Mouse (Mus musculus): Measurements from ENCODE around the gene A3galt2. TPM values are rescaled to one million over a fixed set of nuclear protein-coding genes. Genes with fewer than 3 reads are reported as not detected.
A peak's percentile ranks its signal among the peaks of the same experiment; 100 is the strongest.

The A3galt2 gene
- polyA plus RNA-seq, 1 experiment from 2014 or later: 0.27 TPM

- Histone ChIP-seq H3K27me3 (replicated peaks; ENCODE audit: control insufficient read depth, insufficient read depth, low read length) (no peaks in the 10 kb centered on the region), H3K27ac (ENCODE audit: low read depth, low read length) (no peak overlapping the region), H3K4me2 (ENCODE audit: low read length) (no peak overlapping the region), H3K36me3 (ENCODE audit: control insufficient read depth, insufficient read depth, low read length) (peaks cover 50% of the 10 kb centered on the region), H3K4me3 (ENCODE audit: low read depth, low read length) (no peak overlapping the region), H3K9ac (ENCODE audit: low read length) (0 out of 2 replicates have a peak overlapping the region, but pooled peaks have one; percentile 8), H3K9me3 (replicated peaks; ENCODE audit: control insufficient read depth, low read length) (no peaks in the 10 kb centered on the region), H3K4me1 (ENCODE audit: control insufficient read depth, insufficient read depth, low read length) (peaks cover 21% of the 10 kb centered on the region)
- ATAC-seq (no peak), DNase-seq (ENCODE audit: low spot score) (no peak)
- WGBS: 47% methylated on average over 5 of the region's 5 CpGs
Measured at GRCm38 (mm10) chr4:128741906-128742305, 13.3 kb upstream of the A3galt2 start.

GRCm38 (mm10) chr4:128742379-128742970, 12.7 kb upstream of the A3galt2 start:
- H3K36me3 ChIP-seq (ENCODE audit: control insufficient read depth, insufficient read depth, low read length): peaks cover 56% of the 10 kb centered on the region

GRCm38 (mm10) chr4:128743031-128743626, 12.0 kb upstream of the A3galt2 start:
- Histone ChIP-seq H3K4me3 (ENCODE audit: low read depth, low read length) (no peak overlapping the region), H3K4me2 (ENCODE audit: low read length) (no peak overlapping the region), H3K36me3 (ENCODE audit: control insufficient read depth, insufficient read depth, low read length) (peaks cover 58% of the 10 kb centered on the region), H3K27me3 (replicated peaks; ENCODE audit: control insufficient read depth, insufficient read depth, low read length) (no peaks in the 10 kb centered on the region), H3K9me3 (replicated peaks; ENCODE audit: control insufficient read depth, low read length) (no peaks in the 10 kb centered on the region), H3K4me1 (ENCODE audit: control insufficient read depth, insufficient read depth, low read length) (peaks cover 9% of the 10 kb centered on the region), H3K27ac (ENCODE audit: low read depth, low read length) (no peak overlapping the region), H3K9ac (ENCODE audit: low read length) (no peak overlapping the region)
- ATAC-seq (no peak), DNase-seq (ENCODE audit: low spot score) (no peak)
- 62% methylated on average over 12 of the region's 12 CpGs for WGBS

More at GRCm38 (mm10) chr4:128742379-128742970, 12.7 kb upstream of the A3galt2 start:
- WGBS: 48% methylated on average over 10 of the region's 10 CpGs
- no peak for ATAC-seq
- Histone ChIP-seq H3K9me3 (replicated peaks; ENCODE audit: control insufficient read depth, low read length) (no peaks in the 10 kb centered on the region), H3K27ac (ENCODE audit: low read depth, low read length) (no peak overlapping the region), H3K4me3 (ENCODE audit: low read depth, low read length) (no peak overlapping the region), H3K9ac (ENCODE audit: low read length) (no peak overlapping the region), H3K4me2 (ENCODE audit: low read length) (no peak overlapping the region), H3K4me1 (ENCODE audit: control insufficient read depth, insufficient read depth, low read length) (peaks cover 16% of the 10 kb centered on the region), H3K27me3 (replicated peaks; ENCODE audit: control insufficient read depth, insufficient read depth, low read length) (no peaks in the 10 kb centered on the region)
- DNase-seq (ENCODE audit: low spot score): no peak

GRCm38 (mm10) chr4:128745160-128745559, 10.0 kb upstream of the A3galt2 start:
- Histone ChIP-seq H3K27ac (ENCODE audit: low read depth, low read length) (no peak overlapping the region), H3K36me3 (ENCODE audit: control insufficient read depth, insufficient read depth, low read length) (peaks cover 77% of the 10 kb centered on the region), H3K4me2 (ENCODE audit: low read length) (no peak overlapping the region), H3K4me1 (ENCODE audit: control insufficient read depth, insufficient read depth, low read length) (peaks cover 7% of the 10 kb centered on the region), H3K4me3 (ENCODE audit: low read depth, low read length) (no peak overlapping the region), H3K9ac (ENCODE audit: low read length) (no peak overlapping the region), H3K27me3 (replicated peaks; ENCODE audit: control insufficient read depth, insufficient read depth, low read length) (no peaks in the 10 kb centered on the region), H3K9me3 (replicated peaks; ENCODE audit: control insufficient read depth, low read length) (no peaks in the 10 kb centered on the region)
- ATAC-seq (no peak), DNase-seq (ENCODE audit: low spot score) (no peak)
- WGBS: 92% methylated on average over 8 of the region's 8 CpGs

GRCm38 (mm10) chr4:128747614-128748270, 7.4 kb upstream of the A3galt2 start:
- Histone ChIP-seq H3K9ac (ENCODE audit: low read length) (no peak overlapping the region), H3K9me3 (replicated peaks; ENCODE audit: control insufficient read depth, low read length) (no peaks in the 10 kb centered on the region), H3K27me3 (replicated peaks; ENCODE audit: control insufficient read depth, insufficient read depth, low read length) (no peaks in the 10 kb centered on the region), H3K4me3 (ENCODE audit: low read depth, low read length) (no peak overlapping the region), H3K4me2 (ENCODE audit: low read length) (no peak overlapping the region), H3K36me3 (ENCODE audit: control insufficient read depth, insufficient read depth, low read length) (peaks cover 99% of the 10 kb centered on the region), H3K27ac (ENCODE audit: low read depth, low read length) (no peak overlapping the region), H3K4me1 (ENCODE audit: control insufficient read depth, insufficient read depth, low read length) (no peaks in the 10 kb centered on the region)
- DNase-seq (ENCODE audit: low spot score) (no peak), ATAC-seq (no peak)
- 73% methylated on average over 22 of the region's 22 CpGs for WGBS

- WGBS: 94% methylated on average over 7 of the region's 7 CpGs
- Histone ChIP-seq H3K4me3 (ENCODE audit: low read depth, low read length) (no peak overlapping the region), H3K27me3 (replicated peaks; ENCODE audit: control insufficient read depth, insufficient read depth, low read length) (no peaks in the 10 kb centered on the region), H3K27ac (ENCODE audit: low read depth, low read length) (no peak overlapping the region), H3K36me3 (ENCODE audit: control insufficient read depth, insufficient read depth, low read length) (peaks cover 100% of the 10 kb centered on the region), H3K4me1 (ENCODE audit: control insufficient read depth, insufficient read depth, low read length) (no peaks in the 10 kb centered on the region), H3K4me2 (ENCODE audit: low read length) (no peak overlapping the region), H3K9me3 (replicated peaks; ENCODE audit: control insufficient read depth, low read length) (no peaks in the 10 kb centered on the region), H3K9ac (ENCODE audit: low read length) (no peak overlapping the region)
- no peak for DNase-seq (ENCODE audit: low spot score)
- ATAC-seq: no peak
Measured at GRCm38 (mm10) chr4:128748309-128748708, 6.9 kb upstream of the A3galt2 start.

GRCm38 (mm10) chr4:128751006-128751405, 4.2 kb upstream of the A3galt2 start:
- no peak for DNase-seq (ENCODE audit: low spot score)

GRCm38 (mm10) chr4:128752031-128752757, 3.0 kb upstream of the A3galt2 start:
- H3K9ac ChIP-seq (ENCODE audit: low read length): no peak overlapping the region
- H3K4me3 ChIP-seq (ENCODE audit: low read depth, low read length): no peak overlapping the region
- H3K27me3 ChIP-seq (replicated peaks; ENCODE audit: control insufficient read depth, insufficient read depth, low read length): no peaks in the 10 kb centered on the region
- no peaks in the 10 kb centered on the region for H3K9me3 ChIP-seq (replicated peaks; ENCODE audit: control insufficient read depth, low read length)
- no peak overlapping the region for H3K4me2 ChIP-seq (ENCODE audit: low read length)
- no peak for ATAC-seq
- H3K27ac ChIP-seq (ENCODE audit: low read depth, low read length): no peak overlapping the region
- peaks cover 88% of the 10 kb centered on the region for H3K36me3 ChIP-seq (ENCODE audit: control insufficient read depth, insufficient read depth, low read length)
- no peaks in the 10 kb centered on the region for H3K4me1 ChIP-seq (ENCODE audit: control insufficient read depth, insufficient read depth, low read length)
- DNase-seq (ENCODE audit: low spot score): no peak
- 85% methylated on average over 13 of the region's 13 CpGs for WGBS

More at GRCm38 (mm10) chr4:128751006-128751405, 4.2 kb upstream of the A3galt2 start:
- 58% methylated on average over 5 of the region's 5 CpGs for WGBS
- H3K27me3 ChIP-seq (replicated peaks; ENCODE audit: control insufficient read depth, insufficient read depth, low read length): no peaks in the 10 kb centered on the region
- H3K9me3 ChIP-seq (replicated peaks; ENCODE audit: control insufficient read depth, low read length): no peaks in the 10 kb centered on the region
- no peak overlapping the region for H3K4me3 ChIP-seq (ENCODE audit: low read depth, low read length)
- no peak for ATAC-seq
- no peaks in the 10 kb centered on the region for H3K4me1 ChIP-seq (ENCODE audit: control insufficient read depth, insufficient read depth, low read length)
- peaks cover 98% of the 10 kb centered on the region for H3K36me3 ChIP-seq (ENCODE audit: control insufficient read depth, insufficient read depth, low read length)
- H3K4me2 ChIP-seq (ENCODE audit: low read length): no peak overlapping the region
- no peak overlapping the region for H3K9ac ChIP-seq (ENCODE audit: low read length)
- H3K27ac ChIP-seq (ENCODE audit: low read depth, low read length): no peak overlapping the region
